Mouse (Mus musculus): ENCODE measurements at regions not wholly inside any gene's neighbourhood (a gene's known extent, or its start where the extent isn't known, plus 50 kb on each side); places are given as distances from the start of the nearest gene placed in this dataset.

DNA sequence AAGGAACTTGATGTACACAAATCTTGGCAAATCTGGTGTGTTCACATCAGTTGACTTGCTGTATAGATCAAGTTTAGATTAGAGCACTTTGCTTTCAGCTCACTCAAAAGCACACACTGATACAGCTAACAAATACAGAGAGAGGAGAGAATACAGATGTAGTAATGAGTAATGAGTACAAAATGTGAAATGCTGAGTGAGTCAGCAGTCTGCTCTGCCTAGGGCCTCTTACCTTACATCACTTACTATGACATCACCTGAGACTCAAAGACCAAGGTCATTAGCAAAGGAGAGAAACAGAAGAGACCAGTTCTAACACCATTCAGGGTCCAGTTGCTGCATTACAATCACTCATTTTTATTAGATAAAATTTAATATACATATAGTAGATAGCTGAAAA lies 184.0 kb downstream of the Sec23a start:
- Histone ChIP-seq H3K4me3 (no peak overlapping the region), H3K79me2 (replicated peaks; ENCODE audit: control insufficient read depth, insufficient read depth, low read length) (no peaks in the 10 kb centered on the region), H3K4me1 (ENCODE audit: control insufficient read depth, insufficient read depth, low read length) (no peaks in the 10 kb centered on the region), H3K27ac (no peak overlapping the region), H3K9ac (ENCODE audit: low read depth, low read length) (no peak overlapping the region), H3K36me3 (ENCODE audit: control insufficient read depth, insufficient read depth, low read length) (no peaks in the 10 kb centered on the region), H3K27me3 (ENCODE audit: control insufficient read depth, insufficient read depth, low read length) (no peaks in the 10 kb centered on the region)
- intact Hi-C loops (cut with DNase I), result no loop called here
- TF ChIP-seq CTCF (IDR thresholded peaks at IDR 0.05), result no peak
- no peak for DNase-seq

DNA sequence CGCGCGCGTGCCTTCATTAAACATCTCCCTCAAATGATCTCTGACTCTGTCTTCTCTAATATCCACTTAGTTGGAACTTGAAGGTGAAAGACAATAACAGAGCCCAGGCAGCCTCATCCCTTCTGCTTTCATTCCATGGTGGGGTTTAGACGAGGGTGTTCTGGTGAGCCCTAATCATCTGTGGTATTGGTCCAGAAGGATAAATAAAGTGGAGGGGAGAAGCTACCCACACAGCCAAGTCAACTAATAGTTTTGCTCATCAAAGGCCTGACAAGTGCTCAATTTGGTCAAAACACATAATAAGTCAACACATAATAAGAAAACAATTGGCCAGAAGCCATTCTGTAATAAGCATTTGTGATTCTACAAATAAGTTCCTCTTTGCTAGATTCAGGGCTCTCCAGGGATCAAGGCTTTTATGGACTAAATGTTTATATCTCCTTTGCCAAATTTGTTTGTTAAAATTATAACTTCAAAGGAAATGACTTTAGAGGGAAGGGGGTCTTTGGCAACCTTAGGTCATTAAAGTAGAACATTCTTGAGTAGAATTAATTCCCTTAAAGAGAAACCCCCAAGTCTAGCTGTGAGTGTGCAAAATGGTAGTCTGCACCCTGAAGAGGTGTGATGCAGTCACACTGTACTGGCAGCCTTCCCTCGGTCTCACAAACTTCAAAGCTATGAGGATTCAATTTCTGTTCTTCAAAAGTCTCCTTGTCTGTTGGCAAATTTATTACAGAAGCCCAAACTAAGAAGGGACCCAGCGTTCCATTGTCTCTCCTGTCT lies 186.5 kb downstream of the Sec23a start:
- no peak for TF ChIP-seq CTCF (IDR thresholded peaks at IDR 0.05)
- no peak for TF ChIP-seq POLR2A (IDR thresholded peaks at IDR 0.05; ENCODE audit: insufficient read depth, low read depth, low read length)
- no peak for TF ChIP-seq EP300 (IDR thresholded peaks at IDR 0.05; ENCODE audit: insufficient read depth, low read depth, low read length)
- H3K4me1 ChIP-seq (ENCODE audit: control insufficient read depth, insufficient read depth, low read length), result no peaks in the 10 kb centered on the region
- no peak overlapping the region for H3K9ac ChIP-seq (ENCODE audit: low read depth, low read length)
- H3K4me3 ChIP-seq, result no peak overlapping the region
- H3K36me3 ChIP-seq (ENCODE audit: control insufficient read depth, insufficient read depth, low read length), result no peaks in the 10 kb centered on the region
- H3K27ac ChIP-seq, result no peak overlapping the region
- 86% methylated on average over 7 of the region's 7 CpGs for WGBS
- intact Hi-C loops (cut with DNase I), result no loop called here
- no peaks in the 10 kb centered on the region for H3K27me3 ChIP-seq (ENCODE audit: control insufficient read depth, insufficient read depth, low read length)
- DNase-seq, result no peak
- no peaks in the 10 kb centered on the region for H3K79me2 ChIP-seq (replicated peaks; ENCODE audit: control insufficient read depth, insufficient read depth, low read length)

GRCm38 (mm10) chr12:58822971-58823370 lies 188.8 kb downstream of the Sec23a start:
- H3K79me2 ChIP-seq (replicated peaks; ENCODE audit: control insufficient read depth, insufficient read depth, low read length), result no peaks in the 10 kb centered on the region
- intact Hi-C loops (cut with DNase I), result no loop called here
- no peak for TF ChIP-seq EP300 (IDR thresholded peaks at IDR 0.05; ENCODE audit: insufficient read depth, low read depth, low read length)
- no peak for TF ChIP-seq CTCF (IDR thresholded peaks at IDR 0.05)
- no peak for TF ChIP-seq POLR2A (IDR thresholded peaks at IDR 0.05; ENCODE audit: insufficient read depth, low read depth, low read length)
- no peak overlapping the region for H3K4me3 ChIP-seq
- H3K36me3 ChIP-seq (ENCODE audit: control insufficient read depth, insufficient read depth, low read length), result no peaks in the 10 kb centered on the region
- no peak overlapping the region for H3K27ac ChIP-seq
- 25% methylated on average over 3 of the region's 3 CpGs for WGBS
- DNase-seq, result no peak
- no peaks in the 10 kb centered on the region for H3K4me1 ChIP-seq (ENCODE audit: control insufficient read depth, insufficient read depth, low read length)
- H3K27me3 ChIP-seq (ENCODE audit: control insufficient read depth, insufficient read depth, low read length), result no peaks in the 10 kb centered on the region
- H3K9ac ChIP-seq (ENCODE audit: low read depth, low read length), result no peak overlapping the region

DNA sequence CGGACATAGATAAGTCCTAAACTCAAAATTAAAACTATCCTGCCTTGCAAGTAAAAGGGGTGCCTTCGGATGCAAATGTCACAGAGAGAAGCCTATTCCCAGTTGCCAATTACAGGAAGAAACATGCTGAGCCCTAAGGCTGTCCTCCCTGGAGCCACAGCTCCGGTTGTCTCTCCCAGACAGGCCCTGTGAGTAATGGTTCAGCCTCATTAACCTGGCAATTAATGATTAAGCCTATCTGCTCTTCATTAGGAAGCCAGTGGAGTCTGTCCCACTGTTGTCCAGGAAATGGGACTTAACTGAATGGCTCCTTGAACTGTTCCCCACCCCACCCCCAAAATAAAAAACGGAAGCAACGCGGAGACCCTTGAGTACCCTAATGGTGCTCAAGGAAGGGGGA lies 207.7 kb downstream of the Sec23a start:
- Histone ChIP-seq H3K27me3 (ENCODE audit: control insufficient read depth, insufficient read depth, low read length) (no peaks in the 10 kb centered on the region), H3K4me3 (no peak overlapping the region), H3K9ac (ENCODE audit: low read depth, low read length) (no peak overlapping the region), H3K79me2 (replicated peaks; ENCODE audit: control insufficient read depth, insufficient read depth, low read length) (no peaks in the 10 kb centered on the region), H3K27ac (no peak overlapping the region), H3K4me1 (ENCODE audit: control insufficient read depth, insufficient read depth, low read length) (no peaks in the 10 kb centered on the region), H3K36me3 (ENCODE audit: control insufficient read depth, insufficient read depth, low read length) (no peaks in the 10 kb centered on the region)
- DNase-seq, result no peak
- WGBS, result 62% methylated on average over 6 of the region's 6 CpGs
- no peak for TF ChIP-seq EP300 (IDR thresholded peaks at IDR 0.05; ENCODE audit: insufficient read depth, low read depth, low read length)
- no peak for TF ChIP-seq POLR2A (IDR thresholded peaks at IDR 0.05; ENCODE audit: insufficient read depth, low read depth, low read length)
- no peak for TF ChIP-seq CTCF (IDR thresholded peaks at IDR 0.05)
- intact Hi-C loops (cut with DNase I), result loop anchor here (5.0 kb wide), 2 partner anchors 977 to 992 kb away; no protein-coding TSS in a partner anchor

GRCm38 (mm10) chr12:58802410-58802809 lies 209.4 kb downstream of the Sec23a start:
- Histone ChIP-seq H3K36me3 (ENCODE audit: control insufficient read depth, insufficient read depth, low read length) (no peaks in the 10 kb centered on the region), H3K4me1 (ENCODE audit: control insufficient read depth, insufficient read depth, low read length) (no peaks in the 10 kb centered on the region), H3K27ac (no peak overlapping the region), H3K9ac (ENCODE audit: low read depth, low read length) (no peak overlapping the region), H3K27me3 (ENCODE audit: control insufficient read depth, insufficient read depth, low read length) (no peaks in the 10 kb centered on the region), H3K79me2 (replicated peaks; ENCODE audit: control insufficient read depth, insufficient read depth, low read length) (no peaks in the 10 kb centered on the region), H3K4me3 (no peak overlapping the region)
- no peak for TF ChIP-seq POLR2A (IDR thresholded peaks at IDR 0.05; ENCODE audit: insufficient read depth, low read depth, low read length)
- TF ChIP-seq CTCF (IDR thresholded peaks at IDR 0.05), result peak; percentile 83
- peak; percentile 45 to 53 for DNase-seq
- intact Hi-C loops (cut with DNase I), result loop anchor here (5.0 kb wide), 2 partner anchors 975 to 990 kb away; no protein-coding TSS in a partner anchor
- 34% methylated on average over 4 of the region's 4 CpGs for WGBS
